Mouse (Mus musculus): Measurements from ENCODE around the gene Sox5.

DNA sequence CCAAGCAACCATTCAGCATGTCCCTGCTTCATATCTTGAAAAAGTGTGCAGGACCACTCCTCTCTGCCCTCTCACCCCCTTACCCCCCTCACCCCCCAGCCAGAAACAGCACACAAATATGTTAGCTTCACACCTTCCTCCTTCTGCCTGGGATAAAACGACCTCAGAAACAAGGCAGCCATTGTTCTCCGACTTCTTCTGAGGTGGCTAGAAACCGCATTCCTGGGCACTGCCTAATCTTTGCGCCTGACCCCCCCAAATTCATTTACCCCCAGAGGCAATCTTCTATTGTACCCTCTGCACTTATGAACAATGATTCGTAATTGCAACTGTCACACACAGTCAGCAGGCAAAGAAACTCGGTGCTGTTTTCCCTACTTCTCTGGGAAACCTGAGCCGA is 742.6 kb downstream of the Sox5 start:
- TF ChIP-seq CTCF (IDR thresholded peaks at IDR 0.05; ENCODE audit: low read depth) (no peak), EP300 (IDR thresholded peaks at IDR 0.05; ENCODE audit: low read depth) (no peak)

All from liver, embryonic 14.5 days (tissue).